ENCODE assay signal across 9 mouse cellular contexts in the genomic region with DNA sequence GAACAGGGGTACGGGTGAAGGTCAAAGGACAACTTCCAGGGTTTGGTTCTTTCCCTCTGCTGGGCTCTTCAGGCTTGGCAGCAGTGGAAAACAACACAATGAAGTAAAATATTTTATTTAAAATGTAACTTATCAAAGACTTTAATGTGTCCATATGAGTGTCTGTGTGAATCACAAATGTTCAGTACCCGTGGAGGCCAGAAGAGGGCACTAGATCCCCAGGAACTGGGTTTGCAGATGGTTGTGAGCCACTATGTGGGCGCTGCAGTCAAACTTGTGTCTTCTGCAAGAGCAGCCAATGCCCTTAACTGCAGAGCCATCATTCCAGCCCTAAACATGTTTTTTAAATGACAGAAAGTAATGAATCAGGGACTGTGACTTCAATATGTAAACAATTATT.
DNase-seq lines count a peak whose midpoint lies in the region; ATAC-seq lines count a peak whose summit lies in the region.
"Had no signal": no experiment of that assay in that cellular context is flagged by ENCODE, and none has a peak within 500 bp of the region (broad histone marks: within the 10 kb centered on the region; RNA-seq: fewer than 3 reads in every experiment).

No protein-coding gene starts in this region.

- peak; percentile 15 to 38 for DNase-seq in cerebellum, postnatal 14 days
- DNase-seq in cerebellum, postnatal 36 days: no peak
- DNase-seq in midbrain, embryonic 11.5 days (ENCODE audit: low spot score, missing footprints): peak; percentile 85
- DNase-seq in midbrain, embryonic 14.5 days: no peak
- peak; percentile 54 for DNase-seq in testis, postnatal 10 days (ENCODE audit: low spot score)
- DNase-seq in yolk sac, embryonic 10.5 days (ENCODE audit: low spot score): no peak

- 66% methylated on average over 3 of the region's 3 CpGs for WGBS in midbrain, embryonic 11.5 days
- 72% methylated on average over 3 of the region's 3 CpGs for WGBS in midbrain, embryonic 14.5 days
- WGBS in heart, embryonic 11.5 days (ENCODE audit: insufficient replicate concordance): 68% methylated on average over 3 of the region's 3 CpGs

- no peaks in the 10 kb centered on the region for H3K36me3 ChIP-seq in midbrain, embryonic 11.5 days (ENCODE audit: control insufficient read depth, insufficient read depth, low read length)
- no peaks in the 10 kb centered on the region for H3K36me3 ChIP-seq in midbrain, embryonic 14.5 days (ENCODE audit: control insufficient read depth, insufficient read depth, low read length)
- H3K36me3 ChIP-seq in heart, embryonic 11.5 days (ENCODE audit: control insufficient read depth, insufficient read depth, low read length): no peaks in the 10 kb centered on the region
- H3K36me3 ChIP-seq: heart, embryonic 13.5 days had no signal

- H3K9ac ChIP-seq in midbrain, embryonic 11.5 days (ENCODE audit: low read length): no peak overlapping the region
- H3K9ac ChIP-seq in midbrain, embryonic 14.5 days (replicated peaks; ENCODE audit: low read length): no peak overlapping the region
- no peak overlapping the region for H3K9ac ChIP-seq in heart, embryonic 11.5 days (ENCODE audit: low read depth, low read length)
- H3K9ac ChIP-seq: heart, embryonic 13.5 days had no signal

- no peak overlapping the region for H3K27ac ChIP-seq in midbrain, embryonic 11.5 days (ENCODE audit: low read depth, low read length)
- no peak overlapping the region for H3K27ac ChIP-seq in midbrain, embryonic 14.5 days (replicated peaks; ENCODE audit: low read depth, low read length)
- H3K27ac ChIP-seq in heart, embryonic 11.5 days (ENCODE audit: low read depth, low read length): no peak overlapping the region
- H3K27ac ChIP-seq: heart, embryonic 13.5 days had no signal

- H3K9me3 ChIP-seq in midbrain, embryonic 11.5 days (ENCODE audit: control insufficient read depth, low read length): no peaks in the 10 kb centered on the region
- no peaks in the 10 kb centered on the region for H3K9me3 ChIP-seq in midbrain, embryonic 14.5 days (ENCODE audit: control insufficient read depth, low read length)
- H3K9me3 ChIP-seq in heart, embryonic 11.5 days (replicated peaks; ENCODE audit: control insufficient read depth, low read length): no peaks in the 10 kb centered on the region
- H3K9me3 ChIP-seq: heart, embryonic 13.5 days had no signal

- no peak for ATAC-seq in midbrain, embryonic 11.5 days (ENCODE audit: low FRiP score)
- no peak for ATAC-seq in midbrain, embryonic 14.5 days (ENCODE audit: low FRiP score, low TSS enrichment)
- peak; percentile 74 for ATAC-seq in granulocyte monocyte progenitor cell, adult 5-6 weeks (replicated peaks; ENCODE audit: poor library complexity, severe bottlenecking)
- no peak for ATAC-seq in heart, embryonic 11.5 days (replicated peaks; ENCODE audit: insufficient number of reproducible peaks, low FRiP score, low TSS enrichment)

- no peak overlapping the region for H3K4me2 ChIP-seq in midbrain, embryonic 11.5 days
- H3K4me2 ChIP-seq in midbrain, embryonic 14.5 days (ENCODE audit: low read length): no peak overlapping the region
- H3K4me2 ChIP-seq in heart, embryonic 11.5 days: no peak overlapping the region
- H3K4me2 ChIP-seq: heart, embryonic 13.5 days had no signal

- H3K4me1 ChIP-seq in midbrain, embryonic 11.5 days (ENCODE audit: control insufficient read depth, insufficient read depth, low read length): no peaks in the 10 kb centered on the region
- H3K4me1 ChIP-seq in midbrain, embryonic 14.5 days (ENCODE audit: control insufficient read depth, insufficient read depth, low read length): no peaks in the 10 kb centered on the region
- H3K4me1 ChIP-seq in heart, embryonic 11.5 days (ENCODE audit: control insufficient read depth, insufficient read depth, low read length): no peaks in the 10 kb centered on the region
- H3K4me1 ChIP-seq: heart, embryonic 13.5 days had no signal

- no peaks in the 10 kb centered on the region for H3K27me3 ChIP-seq in midbrain, embryonic 11.5 days (ENCODE audit: control insufficient read depth, insufficient read depth, low read length)
- H3K27me3 ChIP-seq in midbrain, embryonic 14.5 days (ENCODE audit: control insufficient read depth, insufficient read depth, low read length): no peaks in the 10 kb centered on the region
- no peaks in the 10 kb centered on the region for H3K27me3 ChIP-seq in heart, embryonic 11.5 days (ENCODE audit: control insufficient read depth, insufficient read depth, low read length)
- H3K27me3 ChIP-seq: heart, embryonic 13.5 days had no signal

- no peak overlapping the region for H3K4me3 ChIP-seq in midbrain, embryonic 11.5 days (ENCODE audit: low read depth, low read length)
- no peak overlapping the region for H3K4me3 ChIP-seq in midbrain, embryonic 14.5 days (replicated peaks; ENCODE audit: low read depth, low read length)
- H3K4me3 ChIP-seq in heart, embryonic 11.5 days (ENCODE audit: low read depth, low read length): no peak overlapping the region
- H3K4me3 ChIP-seq: heart, embryonic 13.5 days had no signal

Comparison
In these comparisons a context has a peak if more than half of its experiments do, and no peak if none do; other contexts are left out.
1. DNase-seq: peak in cerebellum, postnatal 14 days (2 of 2), midbrain, embryonic 11.5 days (single experiment) and testis, postnatal 10 days (single experiment); none in cerebellum, postnatal 36 days (0 of 2), midbrain, embryonic 14.5 days (single experiment) and yolk sac, embryonic 10.5 days (single experiment).